Mouse (Mus musculus): ENCODE results near the gene Ciz1. TPM values are rescaled to one million over a fixed set of nuclear protein-coding genes. Genes with fewer than 3 reads are reported as not detected.
A peak's percentile ranks its signal among the peaks of the same experiment; 100 is the strongest.

The Ciz1 gene
- polyA plus RNA-seq, 1 experiment from 2014 or later: 20.1 TPM

GRCm38 (mm10) chr2:32307941-32308760 lies 44.0 kb upstream of the Ciz1 start:
- no peaks in the 10 kb centered on the region for H3K27me3 ChIP-seq (replicated peaks; ENCODE audit: control insufficient read depth, insufficient read depth, low read length)
- peaks cover 74% of the 10 kb centered on the region for H3K36me3 ChIP-seq (ENCODE audit: control insufficient read depth, insufficient read depth)
- H3K27ac ChIP-seq (ENCODE audit: low read depth, low read length): no peak overlapping the region
- no peak overlapping the region for H3K4me2 ChIP-seq (replicated peaks; ENCODE audit: low read depth)
- no peaks in the 10 kb centered on the region for H3K9me3 ChIP-seq (ENCODE audit: control insufficient read depth)
- H3K4me1 ChIP-seq (replicated peaks; ENCODE audit: control insufficient read depth, insufficient read depth, low read length): 0 out of 2 replicates have a peak, but pooled peaks cover 4% of the 10 kb centered on the region
- no peak for ATAC-seq
- H3K9ac ChIP-seq (ENCODE audit: low read depth, low read length): no peak overlapping the region
- TF ChIP-seq CTCF (IDR thresholded peaks at IDR 0.05; ENCODE audit: low read depth): peak; percentile 90
- 52% methylated on average over 8 of the region's 8 CpGs for WGBS
- H3K4me3 ChIP-seq (ENCODE audit: low read depth, low read length): no peak overlapping the region

GRCm38 (mm10) chr2:32308870-32309568 lies 43.1 kb upstream of the Ciz1 start:
- H3K9ac ChIP-seq (ENCODE audit: low read depth, low read length): no peak overlapping the region
- TF ChIP-seq CTCF (IDR thresholded peaks at IDR 0.05; ENCODE audit: low read depth): no peak
- H3K4me2 ChIP-seq (replicated peaks; ENCODE audit: low read depth): no peak overlapping the region
- H3K36me3 ChIP-seq (ENCODE audit: control insufficient read depth, insufficient read depth): peaks cover 65% of the 10 kb centered on the region
- no peaks in the 10 kb centered on the region for H3K9me3 ChIP-seq (ENCODE audit: control insufficient read depth)
- no peaks in the 10 kb centered on the region for H3K27me3 ChIP-seq (replicated peaks; ENCODE audit: control insufficient read depth, insufficient read depth, low read length)
- 0 out of 2 replicates have a peak, but pooled peaks cover 4% of the 10 kb centered on the region for H3K4me1 ChIP-seq (replicated peaks; ENCODE audit: control insufficient read depth, insufficient read depth, low read length)
- 0 out of 2 replicates have a peak overlapping the region, but pooled peaks have one; percentile 5 for H3K27ac ChIP-seq (ENCODE audit: low read depth, low read length)
- no peak for ATAC-seq
- H3K4me3 ChIP-seq (ENCODE audit: low read depth, low read length): no peak overlapping the region
- WGBS: 87% methylated on average over 16 of the region's 16 CpGs

GRCm38 (mm10) chr2:32310096-32310845 lies 41.9 kb upstream of the Ciz1 start:
- H3K27ac ChIP-seq (ENCODE audit: low read depth, low read length): no peak overlapping the region
- no peak for ATAC-seq
- no peak overlapping the region for H3K9ac ChIP-seq (ENCODE audit: low read depth, low read length)
- no peak for TF ChIP-seq CTCF (IDR thresholded peaks at IDR 0.05; ENCODE audit: low read depth)
- H3K27me3 ChIP-seq (replicated peaks; ENCODE audit: control insufficient read depth, insufficient read depth, low read length): no peaks in the 10 kb centered on the region
- H3K36me3 ChIP-seq (ENCODE audit: control insufficient read depth, insufficient read depth): peaks cover 59% of the 10 kb centered on the region
- H3K4me1 ChIP-seq (replicated peaks; ENCODE audit: control insufficient read depth, insufficient read depth, low read length): 0 out of 2 replicates have a peak, but pooled peaks cover 4% of the 10 kb centered on the region
- H3K4me2 ChIP-seq (replicated peaks; ENCODE audit: low read depth): no peak overlapping the region
- 84% methylated on average over 18 of the region's 18 CpGs for WGBS
- no peak overlapping the region for H3K4me3 ChIP-seq (ENCODE audit: low read depth, low read length)
- H3K9me3 ChIP-seq (ENCODE audit: control insufficient read depth): no peaks in the 10 kb centered on the region

GRCm38 (mm10) chr2:32311443-32312317 lies 40.4 kb upstream of the Ciz1 start:
- Histone ChIP-seq H3K4me3 (ENCODE audit: low read depth, low read length) (peak overlapping the region; percentile 46), H3K27me3 (replicated peaks; ENCODE audit: control insufficient read depth, insufficient read depth, low read length) (no peaks in the 10 kb centered on the region), H3K4me2 (replicated peaks; ENCODE audit: low read depth) (peak overlapping the region; percentile 92), H3K36me3 (ENCODE audit: control insufficient read depth, insufficient read depth) (peaks cover 45% of the 10 kb centered on the region), H3K9me3 (ENCODE audit: control insufficient read depth) (no peaks in the 10 kb centered on the region), H3K9ac (ENCODE audit: low read depth, low read length) (peak overlapping the region; percentile 62), H3K27ac (ENCODE audit: low read depth, low read length) (no peak overlapping the region), H3K4me1 (replicated peaks; ENCODE audit: control insufficient read depth, insufficient read depth, low read length) (0 out of 2 replicates have a peak, but pooled peaks cover 4% of the 10 kb centered on the region)
- TF ChIP-seq CTCF (IDR thresholded peaks at IDR 0.05; ENCODE audit: low read depth): peak; percentile 18; the same call in 1 of the 2 replicates
- ATAC-seq: peak; percentile 0; the same call in 1 of the 2 replicates
- 20% methylated on average over 38 of the region's 42 CpGs for WGBS

- H3K9me3 ChIP-seq (ENCODE audit: control insufficient read depth): no peaks in the 10 kb centered on the region
- WGBS: 11% methylated on average over 52 of the region's 56 CpGs
- peak overlapping the region; percentile 62 for H3K9ac ChIP-seq (ENCODE audit: low read depth, low read length)
- ATAC-seq: peak; percentile 78
- H3K4me1 ChIP-seq (replicated peaks; ENCODE audit: control insufficient read depth, insufficient read depth, low read length): 0 out of 2 replicates have a peak, but pooled peaks cover 4% of the 10 kb centered on the region
- TF ChIP-seq CTCF (IDR thresholded peaks at IDR 0.05; ENCODE audit: low read depth): no peak; the same call in 1 of the 2 replicates
- H3K36me3 ChIP-seq (ENCODE audit: control insufficient read depth, insufficient read depth): peaks cover 40% of the 10 kb centered on the region
- H3K27ac ChIP-seq (ENCODE audit: low read depth, low read length): no peak overlapping the region
- peak overlapping the region; percentile 92 for H3K4me2 ChIP-seq (replicated peaks; ENCODE audit: low read depth)
- H3K4me3 ChIP-seq (ENCODE audit: low read depth, low read length): peak overlapping the region; percentile 46
- H3K27me3 ChIP-seq (replicated peaks; ENCODE audit: control insufficient read depth, insufficient read depth, low read length): no peaks in the 10 kb centered on the region
Measured at GRCm38 (mm10) chr2:32312318-32312964, 39.7 kb upstream of the Ciz1 start.
